19 mouse cellular contexts compared by ENCODE assay signal in the genomic region with DNA sequence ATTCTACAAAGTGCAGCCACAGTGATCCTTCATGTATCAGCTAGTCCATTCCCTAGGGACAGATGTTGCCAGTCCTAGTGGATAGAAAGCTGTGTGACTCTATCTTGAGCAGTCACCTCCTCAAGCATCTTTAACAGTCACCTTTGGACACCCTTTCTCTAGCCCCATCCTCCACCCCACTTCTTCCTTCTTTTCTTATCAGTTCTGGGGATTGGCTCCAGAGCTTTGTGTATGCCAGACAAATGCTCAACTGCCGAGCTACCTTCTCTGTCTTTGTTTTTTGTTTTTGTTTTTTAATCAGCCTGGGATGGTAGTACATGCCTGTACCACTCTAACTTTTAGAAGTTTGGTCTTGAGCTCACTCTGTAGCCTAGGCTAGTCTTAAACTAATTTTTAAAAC.
"Had no signal": no experiment of that assay in that cellular context is flagged by ENCODE, and none has a peak within 500 bp of the region (broad histone marks: within the 10 kb centered on the region; RNA-seq: fewer than 3 reads in every experiment).

No protein-coding gene starts in this region.

- H3K9me3 ChIP-seq: lung, embryonic 15.5 days; megakaryocyte, embryonic 14.5 days; midbrain, embryonic 15.5 days; neural tube, embryonic 12.5 days; neural tube, embryonic 15.5 days had no signal

- H3K4me2 ChIP-seq: lung, embryonic 15.5 days; midbrain, embryonic 11.5 days; midbrain, embryonic 15.5 days; neural tube, embryonic 12.5 days; neural tube, embryonic 15.5 days had no signal

- H3K9ac ChIP-seq: lung, embryonic 15.5 days; midbrain, embryonic 15.5 days; neural tube, embryonic 12.5 days; neural tube, embryonic 15.5 days had no signal

- H3K4me3 ChIP-seq: layer of hippocampus, adult 2 months; lung, embryonic 15.5 days; megakaryocyte, embryonic 14.5 days; midbrain, embryonic 15.5 days; neural tube, embryonic 12.5 days; neural tube, embryonic 15.5 days had no signal

- H3K36me3 ChIP-seq: lung, embryonic 15.5 days; midbrain, embryonic 15.5 days; neural tube, embryonic 12.5 days; neural tube, embryonic 15.5 days had no signal

- DNase-seq: kidney, adult 2 months; kidney, postnatal 25 days; layer of hippocampus, adult 9-11 months; lung, adult 18-20 months; lung, postnatal 10 days; lung, postnatal 36 days; right cerebral cortex, adult 18-20 months; right cerebral cortex, postnatal 14 days; spleen, adult 18-20 months; thymus, adult 18-20 months; thymus, postnatal 4 days had no signal

- H3K27ac ChIP-seq: layer of hippocampus, adult 2 months; lung, embryonic 15.5 days; midbrain, embryonic 15.5 days; neural tube, embryonic 12.5 days; neural tube, embryonic 15.5 days had no signal

- H3K27me3 ChIP-seq: midbrain, embryonic 15.5 days; neural tube, embryonic 12.5 days; neural tube, embryonic 15.5 days had no signal

- H3K4me1 ChIP-seq: lung, embryonic 15.5 days; midbrain, embryonic 15.5 days; neural tube, embryonic 12.5 days; neural tube, embryonic 15.5 days had no signal

- ATAC-seq: intestine, postnatal 0 days; midbrain, embryonic 15.5 days had no signal
